Mouse (Mus musculus) heart, adult 18-20 months (tissue): Measurements from ENCODE around the gene Hoxa2. TPM values are rescaled to one million over a fixed set of nuclear protein-coding genes. Genes with fewer than 3 reads are reported as not detected.

Experiments used
- DNase-seq, 2 experiments: peaks; one replicate each; pipeline ENCODE4 v3.0.0; 2021 to 2022; ENCODE audit warnings: mixed read lengths in 1 of 2
- total RNA-seq, 2 experiments: library from RNA; stranded (reverse); gene quantifications; 2 replicates each; pipeline ENCODE4 v1.2.3; 2021

The Hoxa2 gene
- total RNA-seq, 2 experiments from 2014 or later = 0.15 TPM

- no peak for DNase-seq
These were observed 26.1 kb downstream of the Hoxa2 start for GRCm38 (mm10) chr6:52138576-52138975.

- DNase-seq = no peak
These were observed 26.6 kb downstream of the Hoxa2 start for GRCm38 (mm10) chr6:52137841-52138535.

GRCm38 (mm10) chr6:52123673-52124072, 41.0 kb downstream of the Hoxa2 start:
- DNase-seq = no peak

- no peak for DNase-seq
These were observed 43.5 kb downstream of the Hoxa2 start for GRCm38 (mm10) chr6:52121173-52121572.

GRCm38 (mm10) chr6:52118903-52119635, 45.6 kb downstream of the Hoxa2 start:
- no peak for DNase-seq

GRCm38 (mm10) chr6:52115899-52116298, 48.7 kb downstream of the Hoxa2 start:
- no peak for DNase-seq

Other genes starting within 250 kb of the Hoxa2 start
- gene Skap2, start 152.3 kb downstream of the Hoxa2 start, total RNA-seq = 10 to 100 TPM in 1 of 2 experiments, 1 to 10 TPM in 1; 8.5 to 12.6 TPM
- gene Hoxa1, start 6.5 kb downstream of the Hoxa2 start, total RNA-seq = under 1 TPM; 0.12 to 0.23 TPM
- gene 5730596B20Rik, start 12.7 kb upstream of the Hoxa2 start, total RNA-seq = not detected
- gene Hoxa4, start 26.9 kb upstream of the Hoxa2 start, total RNA-seq = under 1 TPM in 1 of 2 experiments, not detected in 1; 0.41 TPM
- gene Hoxa5, start 39.8 kb upstream of the Hoxa2 start, total RNA-seq = under 1 TPM; 0.40 to 0.59 TPM
- gene Hoxa6, start 43.9 kb upstream of the Hoxa2 start, total RNA-seq = not detected
- 1 to 10 TPM in 1 of 2 experiments, under 1 TPM in 1; 0.32 to 1.9 TPM for gene Hoxa3, start 48.5 kb upstream of the Hoxa2 start, total RNA-seq
- gene Gm28308, start 48.5 kb upstream of the Hoxa2 start, total RNA-seq = not detected
- gene Hoxa7, start 57.0 kb upstream of the Hoxa2 start, total RNA-seq = under 1 TPM in 1 of 2 experiments, not detected in 1; 0.59 TPM
- gene Hoxa9, start 66.3 kb upstream of the Hoxa2 start, total RNA-seq = not detected
- gene Hoxa10, start 76.0 kb upstream of the Hoxa2 start, total RNA-seq = not detected
- gene Hoxa11, start 81.0 kb upstream of the Hoxa2 start, total RNA-seq = not detected
- not detected for gene Hoxa13, start 96.0 kb upstream of the Hoxa2 start, total RNA-seq
- gene Evx1, start 148.7 kb upstream of the Hoxa2 start, total RNA-seq = not detected